Mouse (Mus musculus) kidney, postnatal 25 days (tissue): Measurements from ENCODE around the gene Cog1.

Experiments used
- DNase-seq, 2 experiments: peaks; one replicate each; pipeline ENCODE4 v3.0.0; 2021; ENCODE audit warnings: mixed read lengths in 2 of 2

The Cog1 gene

DNA sequence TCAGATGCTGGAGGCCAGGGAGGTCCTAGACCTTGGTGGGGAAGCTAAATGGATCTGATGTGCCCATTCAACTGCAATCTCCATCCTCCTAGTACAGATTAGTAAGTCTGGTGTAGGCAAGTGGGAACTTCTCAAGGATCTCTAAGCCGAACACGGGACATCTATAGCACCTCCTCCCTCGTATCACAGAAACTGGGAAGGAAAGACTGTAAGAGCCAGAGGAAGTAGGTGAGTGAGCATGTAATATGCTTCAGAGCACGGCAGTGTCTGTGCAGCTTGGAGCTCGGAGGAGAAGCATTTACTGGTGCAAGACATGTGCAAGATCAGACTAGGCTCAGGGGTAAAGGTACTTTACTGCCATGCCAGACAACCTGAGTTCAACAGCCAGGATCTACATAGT, 19.9 kb downstream of the Cog1 start:
- no peak for DNase-seq

GRCm38 (mm10) chr11:113669711-113670110, 20.7 kb downstream of the Cog1 start:
- DNase-seq = no peak

DNA sequence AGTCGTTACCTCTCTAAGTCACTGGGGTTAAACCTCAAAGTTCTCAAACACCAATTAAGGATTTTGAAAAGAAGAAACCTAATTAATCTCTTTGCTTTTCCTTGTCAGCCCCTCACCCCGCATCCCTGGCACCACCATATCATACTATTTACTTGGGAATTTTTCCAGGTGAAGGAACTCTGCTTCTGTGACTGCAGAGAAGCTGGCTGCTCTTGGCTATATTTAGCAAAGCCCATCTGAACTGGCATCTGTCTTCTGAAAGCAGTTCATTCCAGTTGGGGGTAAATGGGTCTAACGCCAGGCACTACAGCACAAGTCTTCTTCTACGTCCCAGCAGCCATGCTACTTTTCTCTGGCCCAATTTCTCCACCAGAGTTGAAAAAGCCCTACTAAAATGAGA, 24.6 kb downstream of the Cog1 start:
- no peak for DNase-seq

GRCm38 (mm10) chr11:113674595-113674994, 25.6 kb downstream of the Cog1 start:
- no peak for DNase-seq

- no peak for DNase-seq
Observed at GRCm38 (mm10) chr11:113676847-113677246, 27.9 kb downstream of the Cog1 start.

- no peak for DNase-seq
Observed at GRCm38 (mm10) chr11:113677378-113677777, 28.4 kb downstream of the Cog1 start.

- peak; percentile 35 to 68 for DNase-seq
Observed at GRCm38 (mm10) chr11:113678373-113678772, 29.4 kb downstream of the Cog1 start.

DNA sequence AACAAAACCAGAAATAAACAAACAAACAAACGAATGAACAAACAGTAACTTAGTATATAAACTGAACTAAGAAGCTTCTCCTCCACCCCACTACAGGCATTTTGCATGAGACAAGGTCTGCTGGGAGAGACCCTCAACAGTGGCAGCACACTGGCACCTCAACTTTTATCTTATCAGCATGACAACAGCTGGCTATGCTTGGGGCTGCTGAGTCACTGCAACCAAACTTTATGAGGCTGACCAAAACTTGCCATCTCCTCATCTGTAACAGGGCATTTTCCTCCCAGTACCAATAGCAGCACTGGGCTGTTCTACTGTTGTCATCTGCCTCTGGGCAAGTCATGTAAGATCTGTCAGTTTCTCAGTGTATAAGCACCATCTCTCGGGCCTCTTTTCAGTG, 32.0 kb downstream of the Cog1 start:
- DNase-seq = no peak

DNA sequence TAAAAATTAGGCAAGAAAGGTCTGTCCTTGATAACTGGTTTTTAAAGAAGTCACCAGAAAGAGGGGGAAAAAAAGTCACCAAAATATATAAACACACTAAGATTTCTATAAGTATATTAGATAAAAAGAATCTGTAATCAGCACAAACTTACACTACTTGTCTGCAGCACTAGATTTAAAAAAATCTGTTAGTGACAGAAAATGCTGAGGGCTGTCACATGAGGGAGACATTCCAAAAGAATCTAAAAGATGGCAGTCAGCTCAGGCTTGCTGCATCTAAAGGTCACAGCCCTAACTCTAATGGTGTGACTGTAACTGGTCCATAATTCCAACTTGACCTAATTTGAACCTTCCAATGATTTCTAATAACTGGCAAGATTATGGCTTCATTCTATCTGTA, 33.0 kb downstream of the Cog1 start:
- no peak for DNase-seq

GRCm38 (mm10) chr11:113682897-113683626, 34.1 kb downstream of the Cog1 start:
- peak; percentile 58 to 80 for DNase-seq

- no peak for DNase-seq
Observed at GRCm38 (mm10) chr11:113683627-113683956, 34.6 kb downstream of the Cog1 start.

DNA sequence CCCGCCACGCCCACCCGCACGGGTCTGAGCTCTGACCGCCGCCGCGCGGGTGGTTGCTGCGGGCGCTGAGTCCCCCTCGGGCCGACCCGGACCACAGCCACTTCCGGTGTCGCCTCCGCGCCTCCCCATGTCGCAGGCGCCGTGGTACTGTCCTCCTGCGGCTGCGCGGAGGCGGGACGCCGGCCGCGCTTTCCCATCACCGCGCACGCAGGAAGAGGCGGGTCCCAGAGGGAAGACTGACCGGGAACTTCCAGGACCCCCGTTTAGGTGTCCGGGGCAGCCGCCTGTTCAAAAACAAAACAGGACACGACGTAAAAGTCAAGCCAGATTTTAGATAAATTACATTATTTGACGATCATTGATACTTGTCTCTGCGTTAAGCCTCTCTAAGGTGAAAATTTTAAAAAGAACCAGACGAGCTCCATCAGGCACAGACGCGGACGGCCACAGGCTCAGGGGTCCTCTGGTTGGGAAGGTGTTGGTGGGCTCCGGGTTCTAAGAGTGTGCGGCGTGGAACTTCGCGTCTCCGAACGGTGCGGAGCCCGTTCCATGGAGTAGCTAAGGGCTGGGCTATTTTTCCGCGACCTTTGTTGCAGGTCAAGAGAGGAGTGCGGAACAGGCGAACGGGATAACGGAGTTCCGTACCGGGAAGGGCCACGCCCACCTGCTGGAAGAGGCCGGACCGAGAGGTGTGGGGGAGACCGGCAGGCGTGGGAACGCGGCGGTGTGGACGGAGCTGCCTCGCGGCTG, 35.2 kb downstream of the Cog1 start, which contains the start of the genes Fam104a and D11Wsu47e:
TSS of gene Fam104a (minus strand) at position 199 of the 750 bp plus-strand sequence.
TSS of gene D11Wsu47e (plus strand) at position 456 of the 750 bp plus-strand sequence.
- DNase-seq = peak; percentile 94 to 97

- no peak for DNase-seq
Observed at GRCm38 (mm10) chr11:113684707-113685426, 35.9 kb downstream of the Cog1 start.

DNA sequence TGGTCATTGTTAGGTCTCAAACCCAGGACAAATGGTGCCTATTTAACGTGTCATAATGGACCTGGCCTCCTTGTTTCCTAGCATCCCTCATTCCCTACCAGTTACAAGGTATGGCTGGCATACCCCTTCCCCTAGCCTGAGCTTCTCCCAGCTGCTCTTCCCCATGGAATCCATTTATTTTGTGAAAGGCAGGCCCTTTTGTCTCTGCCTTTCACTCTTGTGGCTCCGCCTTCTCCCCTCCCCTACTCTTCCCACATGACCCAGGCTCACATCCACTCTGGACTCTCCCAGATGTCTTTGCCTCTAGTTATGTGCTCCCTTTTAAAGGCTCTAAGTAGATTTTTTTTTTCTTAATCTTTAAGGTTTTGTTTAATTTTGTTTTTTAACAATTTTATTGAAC, 38.1 kb downstream of the Cog1 start:
- peak; percentile 47 to 65 for DNase-seq

GRCm38 (mm10) chr11:113690506-113690905, 41.5 kb downstream of the Cog1 start:
- DNase-seq = no peak

- peak; percentile 42 to 71 for DNase-seq
Observed at GRCm38 (mm10) chr11:113691318-113691717, 42.3 kb downstream of the Cog1 start.

- DNase-seq = no peak
Observed at GRCm38 (mm10) chr11:113691851-113692250, 42.9 kb downstream of the Cog1 start.

GRCm38 (mm10) chr11:113697571-113697970, 48.6 kb downstream of the Cog1 start:
- DNase-seq = no peak

- peak; percentile 79 to 89 for DNase-seq
Observed at GRCm38 (mm10) chr11:113698013-113698545, 49.1 kb downstream of the Cog1 start.

GRCm38 (mm10) chr11:113699643-113700042, 50.7 kb downstream of the Cog1 start:
- no peak for DNase-seq

- DNase-seq = peak; percentile 67 to 71
Observed at GRCm38 (mm10) chr11:113703758-113704157, 54.8 kb downstream of the Cog1 start.

- no peak for DNase-seq
Observed at GRCm38 (mm10) chr11:113705966-113706652, 57.1 kb downstream of the Cog1 start.
